Mouse (Mus musculus) myocyte (in vitro differentiated cells): ENCODE results near the gene Polr2c.

ENCODE experiments used
- MYOG ChIP-seq, 3 experiments: IDR thresholded peaks; one replicate each; pipeline ENCODE4 v1.6.1; 2011; ENCODE audit warnings: control low read depth in 2 of 3, low read depth in 2 of 3, mild to moderate bottlenecking in 2 of 3; ENCODE audit not compliant: insufficient read length in 2 of 3, control insufficient read depth in 1 of 3, insufficient read depth in 1 of 3
- POLR2A ChIP-seq: IDR thresholded peaks from one replicate; pipeline ENCODE4 v1.6.1; 2011; ENCODE audit warnings: low read depth, mild to moderate bottlenecking, control low read depth, moderate library complexity; ENCODE audit not compliant: insufficient read length
- TCF12 ChIP-seq: IDR thresholded peaks from one replicate; pipeline ENCODE4 v1.6.1; 2011; ENCODE audit warnings: mild to moderate bottlenecking, control low read depth; ENCODE audit not compliant: poor library complexity, insufficient read depth, severe bottlenecking
- USF1 ChIP-seq: IDR thresholded peaks from one replicate; pipeline ENCODE4 v1.6.1; 2011; ENCODE audit warnings: low read depth, mild to moderate bottlenecking, control low read depth, moderate library complexity

DNA sequence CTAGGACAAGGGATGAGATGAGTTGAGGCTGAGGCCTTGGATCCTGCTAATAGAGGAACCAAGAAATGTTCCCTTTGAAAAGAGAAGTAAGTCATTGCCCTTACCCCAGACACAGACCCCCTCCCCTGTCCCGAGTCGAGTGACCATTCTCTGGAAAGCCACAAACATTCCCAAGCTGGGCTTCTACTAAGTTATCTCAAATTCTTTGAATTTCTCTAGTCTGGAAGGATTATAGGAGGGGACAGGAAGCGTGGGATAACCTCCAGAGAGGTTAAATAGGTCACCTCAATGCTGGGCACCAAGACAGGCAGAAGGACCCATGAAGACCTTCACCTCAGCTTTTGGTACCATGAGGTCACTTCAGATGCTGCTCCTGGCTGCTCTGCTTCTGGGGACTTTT, 47.1 kb upstream of the Polr2c start, which contains the start of gene Ccl17:
- TF ChIP-seq MYOG (IDR thresholded peaks at IDR 0.05; ENCODE audit: control insufficient read depth in 1 of 3, insufficient read depth in 1 of 3, insufficient read length in 2 of 3, low read depth in 2 of 3), result no peak
- TF ChIP-seq POLR2A, result no peak
- TF ChIP-seq TCF12, result no peak
- TF ChIP-seq USF1, result no peak
